ENCODE assay signal across 32 mouse cellular contexts in the genomic region with DNA sequence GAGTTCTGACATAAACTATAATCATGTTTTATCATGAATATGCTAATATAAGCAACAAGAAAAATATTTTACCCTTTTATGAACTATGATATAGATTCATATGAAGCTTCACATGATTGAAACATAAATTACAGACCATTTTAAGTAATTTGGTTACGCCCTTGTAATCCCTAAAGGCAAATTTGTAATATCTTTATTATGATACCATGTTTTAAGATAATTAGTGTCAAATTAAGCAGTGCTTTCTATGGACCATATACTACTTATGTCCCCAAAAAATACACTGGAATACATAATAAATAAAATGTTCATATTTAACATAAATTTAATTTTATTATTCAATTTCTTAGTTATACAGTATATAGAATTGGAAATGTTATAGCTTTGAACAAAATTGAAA. TPM values are rescaled to one million over a fixed set of nuclear protein-coding genes. Genes with fewer than 3 reads are reported as not detected.
"Had no signal": no experiment of that assay in that cellular context is flagged by ENCODE, and none has a peak within 500 bp of the region (broad histone marks: within the 10 kb centered on the region; RNA-seq: fewer than 3 reads in every experiment).

A gene (minus strand): TSS at position 101 of the 400 bp plus-strand sequence.

- DNase-seq: cerebellum, adult 8-10 months; cerebellum, adult 9-10 months; cerebellum, adult 9-11 months; cerebellum, postnatal 10 days; cerebellum, postnatal 14 days; cerebellum, postnatal 25 days; cerebellum, postnatal 36 days; embryo, embryonic 11 days; forebrain, postnatal 0 days; gastrocnemius, adult 2 months; gastrocnemius, postnatal 10 days; gastrocnemius, postnatal 14 days; gastrocnemius, postnatal 25 days; gastrocnemius, postnatal 36 days; heart, adult 11 months; heart, adult 18-20 months; heart, adult 2 months had no signal

- H3K4me3 ChIP-seq: embryonic facial prominence, embryonic 10.5 days; embryonic facial prominence, embryonic 12.5 days; embryonic facial prominence, embryonic 13.5 days; embryonic facial prominence, embryonic 15.5 days; erythroblast, embryonic 14.5 days; forebrain, embryonic 10.5 days; forebrain, embryonic 12.5 days; forebrain, embryonic 13.5 days; forebrain, embryonic 15.5 days; gastrocnemius, adult 2 months; heart, adult 2 months had no signal

- H3K27ac ChIP-seq: embryonic facial prominence, embryonic 10.5 days; embryonic facial prominence, embryonic 12.5 days; embryonic facial prominence, embryonic 13.5 days; embryonic facial prominence, embryonic 15.5 days; forebrain, embryonic 10.5 days; forebrain, embryonic 12.5 days; forebrain, embryonic 13.5 days; forebrain, embryonic 15.5 days; gastrocnemius, adult 2 months; heart, adult 2 months had no signal

RNA-seq across cellular contexts. Expression of the gene that starts here (rescaled TPM):
- total RNA-seq: common myeloid progenitor, adult 5-6 weeks; forebrain, postnatal 0 days; gastrocnemius, adult 18-20 months; gastrocnemius, adult 2 months; gastrocnemius, adult 8-10 months; gastrocnemius, postnatal 10 days; gastrocnemius, postnatal 14 days; gastrocnemius, postnatal 25 days; gastrocnemius, postnatal 36 days; gastrocnemius, postnatal 4 days; granulocyte monocyte progenitor cell, adult 5-6 weeks; heart, adult 18-20 months; heart, adult 2 months; heart, adult 8-10 months had no signal
